Mouse (Mus musculus) hindlimb bud, embryonic 11.5 days (tissue): ENCODE data around the gene Ninj2.
A peak's percentile ranks its signal among the peaks of the same experiment; 100 is the strongest.

ENCODE experiments used
- DNase-seq: peaks from one replicate; pipeline ENCODE4 v3.0.0-alpha.2; 2012; ENCODE audit warnings: low read depth, low spot score; ENCODE audit errors: extremely low spot score

The Ninj2 gene

DNA sequence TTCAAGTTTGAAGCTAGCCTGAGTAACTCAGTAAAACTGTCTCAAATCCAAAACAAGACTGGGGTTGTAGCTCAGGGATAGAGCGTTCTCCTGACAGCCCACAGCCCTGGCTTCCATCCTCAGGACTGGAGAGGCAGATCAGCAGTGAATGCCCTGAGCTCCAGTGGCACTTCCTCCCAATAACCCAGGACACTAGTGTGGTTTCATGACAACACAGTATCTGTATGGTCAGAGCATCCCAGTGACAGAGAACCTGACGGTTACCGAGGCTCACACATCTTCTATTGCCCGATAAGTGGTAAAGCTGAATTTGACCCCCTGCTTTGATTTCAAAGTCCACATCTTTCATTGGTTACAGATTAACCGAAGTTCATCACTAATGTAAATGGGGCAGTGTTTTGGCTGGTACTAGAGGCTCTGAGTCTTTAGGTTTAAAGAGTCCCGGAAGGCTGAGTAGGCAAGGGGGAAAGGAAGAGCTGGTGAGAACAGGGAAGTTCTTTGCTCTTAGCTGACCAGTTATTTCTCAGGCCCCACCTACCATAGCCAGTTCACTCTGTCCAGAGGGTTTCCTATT, 81.0 kb downstream of the Ninj2 start:
- no peak for DNase-seq

DNA sequence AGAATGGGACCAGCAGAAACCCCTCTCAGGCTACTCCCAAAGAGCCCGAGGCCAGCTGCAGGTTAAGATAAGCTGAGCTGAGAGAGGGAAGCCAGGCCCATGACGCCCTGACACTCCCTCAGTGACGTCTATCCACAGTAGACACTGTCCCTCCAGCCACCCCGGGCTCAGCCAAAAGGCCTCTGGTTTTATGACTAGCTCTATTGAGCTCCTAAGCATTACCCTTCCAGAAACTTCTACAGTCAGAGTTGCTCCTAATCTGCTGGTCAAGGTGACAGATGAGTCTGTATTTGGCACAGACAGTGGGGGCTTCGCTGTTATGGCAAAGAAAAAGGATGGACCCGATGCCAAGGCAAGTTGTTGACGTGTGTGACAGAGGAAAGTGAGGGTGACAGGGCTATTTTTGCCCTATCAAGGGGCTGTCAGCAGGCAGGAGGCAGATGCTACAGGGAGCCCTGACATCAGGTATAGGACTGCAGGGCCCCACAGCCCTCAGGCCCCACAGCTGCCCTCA, 81.5 kb downstream of the Ninj2 start:
- DNase-seq, result no peak

DNA sequence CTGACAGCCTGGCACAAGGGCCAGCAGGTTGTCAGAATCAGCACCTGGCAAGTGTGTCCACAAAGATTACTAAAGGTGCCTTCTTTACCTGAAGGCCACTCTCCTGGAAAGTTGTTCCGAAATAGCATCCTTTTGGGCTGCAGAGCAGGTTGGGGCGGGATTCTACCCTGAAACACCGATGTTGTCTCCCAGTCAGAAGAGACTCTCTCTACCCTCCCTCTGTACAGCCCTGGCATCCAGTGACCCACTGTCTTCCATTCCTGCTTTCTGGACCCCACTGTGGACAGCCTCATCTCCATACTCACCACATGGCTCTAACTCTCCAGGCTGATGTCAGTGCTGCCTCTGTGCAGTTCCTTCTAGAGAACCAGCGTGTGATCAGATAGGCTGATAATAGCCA, 82.5 kb downstream of the Ninj2 start:
- no peak for DNase-seq

DNA sequence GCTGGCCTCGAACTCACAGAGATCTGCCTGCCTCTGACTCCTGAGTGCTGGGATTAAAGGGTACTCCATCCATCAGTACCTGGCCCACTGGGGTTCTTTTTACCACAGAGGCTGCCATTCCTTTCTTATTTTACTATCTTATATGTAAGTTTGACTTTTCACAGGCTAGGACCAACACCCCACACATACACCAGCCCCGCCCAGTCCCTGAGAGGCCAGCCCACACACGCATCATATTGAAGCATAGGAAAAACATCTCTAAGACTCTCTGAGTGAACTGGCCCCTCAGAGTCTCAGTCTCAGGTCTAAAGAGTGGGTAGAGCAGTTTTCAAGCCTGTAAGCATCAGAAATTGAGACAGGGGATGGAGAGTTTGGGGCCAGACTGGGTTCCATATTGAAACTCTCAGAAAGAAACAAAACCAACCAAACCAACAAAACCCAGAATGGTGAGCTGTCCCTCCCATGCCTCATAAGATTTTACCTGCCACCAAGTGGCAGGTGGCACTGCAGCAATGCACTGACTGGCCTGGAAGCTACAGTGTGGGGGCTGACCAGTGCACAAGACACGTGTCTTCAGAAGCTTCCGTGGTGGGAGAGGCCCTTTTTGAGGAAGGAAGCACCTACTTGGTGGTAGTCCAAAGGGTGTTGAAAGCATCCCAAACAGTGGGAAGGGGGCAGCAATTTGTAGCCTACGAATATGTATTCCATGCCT, 86.0 kb downstream of the Ninj2 start:
- no peak for DNase-seq

DNA sequence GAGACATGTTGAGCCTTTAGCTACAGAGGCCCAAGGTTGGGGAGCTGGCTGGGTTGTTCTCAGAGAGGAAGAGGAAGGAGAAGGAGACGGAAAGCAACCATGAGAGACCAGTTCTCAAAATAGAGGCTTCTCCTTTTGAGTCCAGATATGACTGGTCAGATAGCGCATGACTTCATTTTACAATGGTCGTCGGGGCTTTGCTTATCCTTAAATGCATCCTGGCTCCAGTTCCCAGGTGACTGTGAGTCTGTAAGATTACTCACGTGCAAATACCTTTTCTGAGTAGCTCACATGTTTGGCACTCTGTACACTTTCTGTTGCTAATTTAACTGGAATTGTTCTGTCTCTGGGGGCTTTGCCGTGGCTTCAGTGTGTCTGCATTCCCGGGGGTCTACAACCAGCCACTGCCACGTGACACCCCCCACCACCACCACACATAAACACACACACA, 86.6 kb downstream of the Ninj2 start:
- no peak for DNase-seq

DNA sequence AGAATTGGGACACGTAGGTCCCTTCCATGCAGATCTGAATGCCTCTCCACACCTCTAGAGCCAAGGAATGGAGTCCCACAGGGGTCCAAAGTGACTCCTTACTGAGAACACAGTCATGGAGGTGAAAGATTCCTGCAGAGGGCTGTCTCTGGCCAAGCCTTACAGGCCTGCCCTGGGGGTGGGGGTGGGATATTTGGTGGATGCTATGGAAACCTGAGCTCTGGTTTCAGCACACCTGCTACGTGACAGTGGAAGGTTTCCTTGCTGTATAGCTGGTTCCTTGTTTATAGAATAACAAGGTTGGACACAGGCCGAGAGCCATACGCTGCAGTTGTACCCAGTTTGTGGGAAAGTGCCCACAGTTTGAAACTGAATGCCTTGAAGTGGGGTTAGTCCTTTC, 87.3 kb downstream of the Ninj2 start:
- DNase-seq, result no peak

DNA sequence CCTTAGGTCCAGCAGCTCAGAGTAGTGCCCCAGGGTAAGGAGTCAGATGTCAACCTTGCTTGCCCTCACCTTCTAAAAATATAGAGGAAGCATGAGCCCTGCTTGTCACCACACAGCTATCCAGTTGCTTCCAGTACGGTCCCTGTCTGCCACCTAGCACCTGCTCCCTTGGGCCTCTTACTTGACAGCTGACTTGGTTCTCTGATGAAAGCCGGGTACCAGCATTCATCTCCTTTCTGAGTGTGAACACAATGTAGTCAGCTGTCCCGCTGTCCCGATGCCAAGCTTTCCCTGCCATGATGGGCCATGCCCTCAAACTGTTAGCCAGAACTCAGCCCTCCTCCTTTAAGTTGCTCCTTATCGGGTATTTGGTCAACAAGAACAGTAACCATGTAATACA, 89.0 kb downstream of the Ninj2 start:
- no peak for DNase-seq

DNA sequence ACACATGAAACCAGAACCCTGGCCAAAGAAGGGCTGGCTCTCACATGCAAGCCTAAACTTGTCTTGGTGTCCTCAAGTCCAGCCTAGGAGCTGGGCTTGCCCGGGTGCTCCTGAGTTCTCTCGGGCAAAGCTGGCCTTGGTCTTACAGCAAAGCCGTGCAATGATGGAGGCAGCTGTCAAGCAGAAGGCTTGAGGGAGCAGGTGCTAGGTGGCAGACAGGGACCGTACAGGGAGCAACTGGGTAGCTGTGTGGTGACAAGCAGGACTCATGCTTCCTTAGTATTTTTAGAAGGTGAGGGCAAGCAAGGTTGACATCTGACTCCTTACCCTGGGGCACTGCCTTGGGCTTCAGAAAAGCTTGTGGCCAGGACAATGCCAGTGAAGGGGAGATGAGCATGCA, 90.6 kb downstream of the Ninj2 start:
- DNase-seq, result no peak

DNA sequence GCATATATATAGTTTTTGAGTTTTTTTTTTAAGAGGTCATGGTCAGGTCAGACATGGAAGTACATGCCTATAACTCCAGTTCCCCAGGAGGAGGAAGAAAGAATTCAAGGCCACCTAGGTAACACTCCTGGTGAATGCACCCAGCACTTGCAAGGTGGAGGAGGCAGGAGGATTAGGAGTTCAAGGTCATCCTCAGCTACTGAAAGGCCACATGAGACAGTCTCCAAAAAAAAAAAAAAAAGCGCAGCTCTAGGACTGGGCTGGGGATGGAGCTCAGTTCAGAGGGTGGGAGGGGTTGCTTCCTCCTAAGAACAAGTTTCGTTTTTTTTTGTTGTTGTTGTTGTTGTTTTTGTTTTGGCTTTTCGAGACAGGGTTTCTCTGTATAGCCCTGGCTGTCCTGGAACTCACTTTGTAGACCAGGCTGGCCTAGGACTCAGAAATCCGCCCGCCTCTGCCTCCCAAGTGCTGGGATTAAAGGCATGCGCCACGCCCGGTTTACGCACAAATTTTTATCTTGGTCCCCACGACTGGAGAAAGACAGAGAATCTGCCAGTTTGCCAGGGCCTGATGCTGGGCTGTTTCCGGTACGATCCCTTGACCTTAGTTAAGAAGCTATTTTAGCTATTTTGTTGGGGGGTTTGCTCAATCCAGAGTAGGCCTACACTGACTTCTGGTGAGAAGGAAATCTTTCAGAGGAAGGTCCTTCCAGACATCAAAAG, 92.0 kb downstream of the Ninj2 start:
- DNase-seq, result no peak

DNA sequence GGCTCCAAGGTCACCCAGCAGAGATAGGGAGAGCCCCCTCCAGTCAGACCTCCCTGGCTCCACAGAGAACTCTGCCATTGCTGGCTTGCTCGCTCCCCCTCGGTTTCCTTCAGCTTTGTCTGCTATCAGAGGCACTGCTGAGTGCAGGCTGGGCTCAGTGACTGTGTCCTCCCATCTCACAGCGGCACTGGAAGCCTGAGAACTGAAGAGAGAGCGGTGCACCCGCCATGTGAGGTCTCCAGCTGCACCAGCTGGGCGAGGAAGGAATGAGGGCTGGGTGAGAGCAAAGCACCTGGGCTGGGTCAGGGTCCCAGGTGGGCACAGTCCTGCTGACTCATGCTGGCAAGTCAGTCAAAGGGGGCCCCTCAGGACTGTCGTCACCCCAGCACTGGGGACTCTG, 92.6 kb downstream of the Ninj2 start:
- DNase-seq, result no peak

DNA sequence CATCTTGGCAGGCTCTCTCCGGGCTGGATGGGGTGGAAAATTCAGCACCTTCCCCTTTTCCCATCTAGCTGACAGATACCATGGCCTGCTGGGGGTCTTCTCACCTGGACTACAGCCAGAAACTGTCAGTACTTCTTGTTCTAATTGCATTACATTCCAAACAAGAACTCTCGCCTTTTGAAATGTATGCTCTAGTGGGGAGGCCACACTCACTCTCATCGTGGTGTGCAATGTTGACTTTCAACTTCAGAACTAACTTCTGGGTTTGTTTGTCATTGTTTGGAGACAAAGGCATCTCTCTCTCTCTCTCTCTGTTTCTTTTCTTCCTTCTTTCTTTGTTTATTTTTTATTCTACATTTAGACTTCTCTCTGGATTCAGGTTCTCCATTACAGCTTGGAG, 93.4 kb downstream of the Ninj2 start:
- no peak for DNase-seq

DNA sequence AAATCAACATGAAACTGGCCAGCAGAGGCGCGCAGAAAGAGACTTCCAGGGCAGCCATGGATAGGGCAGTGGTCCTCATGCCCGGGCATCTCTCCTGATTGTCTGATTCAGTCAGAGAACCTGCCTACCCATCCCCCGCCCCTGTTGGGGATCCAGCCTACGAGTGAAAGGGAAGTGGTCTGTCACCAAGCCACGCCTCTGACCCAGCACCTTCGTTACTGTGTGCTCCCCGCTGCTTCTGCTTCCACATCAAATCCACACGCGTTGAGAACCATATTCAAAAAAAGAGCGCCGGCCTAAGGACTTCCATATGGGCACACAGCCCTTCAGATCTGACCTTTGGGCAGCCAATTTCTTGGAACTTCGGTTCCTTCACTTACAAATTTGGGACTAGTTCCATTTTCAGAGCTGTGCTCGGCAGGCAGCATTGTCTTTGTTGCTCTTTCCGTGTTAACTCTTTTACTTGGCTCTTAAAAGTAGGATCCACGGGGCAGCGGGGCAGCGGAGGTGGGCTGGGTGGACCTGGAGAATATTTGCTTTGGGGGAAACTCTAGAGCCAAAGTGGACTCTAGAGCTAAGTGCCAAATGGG, 94.5 kb downstream of the Ninj2 start:
- no peak for DNase-seq

DNA sequence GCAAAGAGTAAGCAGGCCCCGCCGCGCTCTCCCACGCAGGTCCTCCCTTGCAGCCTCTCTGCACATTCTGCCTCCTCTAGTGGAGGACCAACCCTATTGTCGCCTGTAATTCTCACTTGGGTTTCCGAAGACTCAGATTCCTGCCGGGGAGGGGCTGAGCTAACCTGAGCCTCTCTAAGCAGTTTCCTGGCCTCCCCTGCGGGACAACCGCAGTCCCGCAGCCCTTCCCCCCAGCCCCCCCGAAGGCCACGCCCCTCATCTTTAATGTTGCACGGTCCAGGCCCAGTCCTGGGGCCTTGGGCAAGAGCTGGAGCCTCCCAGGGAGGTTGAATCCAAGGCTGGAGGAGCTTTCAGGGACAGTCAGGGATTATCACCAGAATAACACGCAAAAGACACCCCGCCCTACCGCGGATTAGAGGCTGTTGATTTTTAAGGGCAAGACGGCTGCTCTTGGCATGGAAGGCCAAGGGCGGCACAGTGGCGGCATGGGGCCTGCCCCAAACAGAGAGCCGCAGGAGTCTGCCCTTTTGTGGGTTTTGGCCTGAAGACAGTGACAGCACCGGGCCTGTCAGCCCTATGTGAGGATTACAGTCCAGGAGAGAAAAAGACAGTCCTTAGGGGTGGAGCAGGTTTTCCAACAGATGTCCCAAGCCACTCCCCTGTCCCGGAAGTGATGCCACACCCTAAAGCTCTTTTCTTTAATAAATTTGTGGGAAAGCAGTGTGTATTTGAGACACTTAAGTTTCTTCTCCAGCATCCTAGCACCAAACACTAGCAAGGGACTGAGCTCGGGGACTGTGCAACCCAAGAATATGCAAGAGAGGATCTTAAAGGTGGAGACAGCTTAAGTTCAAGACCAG, 95.5 kb downstream of the Ninj2 start:
- DNase-seq, result no peak

DNA sequence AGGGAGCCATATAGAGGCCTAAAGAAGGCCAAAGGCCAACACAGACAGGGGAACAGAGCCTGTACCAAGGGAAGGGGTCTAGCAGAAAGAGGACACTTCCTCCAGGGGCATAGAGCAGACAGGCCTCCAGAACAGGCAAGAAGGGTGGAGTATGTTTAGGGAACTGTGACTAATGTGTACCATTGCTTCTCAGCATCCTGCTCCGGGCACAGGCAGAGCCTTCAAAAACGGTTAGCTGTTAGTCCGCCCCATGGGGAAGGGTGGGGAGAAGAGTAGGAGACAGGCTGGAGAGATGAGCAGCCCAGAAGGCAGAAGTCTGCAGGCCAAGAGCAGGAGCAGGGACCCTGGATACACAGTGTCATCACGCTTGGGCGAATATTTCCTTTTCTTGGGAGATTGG, 96.1 kb downstream of the Ninj2 start:
- no peak for DNase-seq

DNA sequence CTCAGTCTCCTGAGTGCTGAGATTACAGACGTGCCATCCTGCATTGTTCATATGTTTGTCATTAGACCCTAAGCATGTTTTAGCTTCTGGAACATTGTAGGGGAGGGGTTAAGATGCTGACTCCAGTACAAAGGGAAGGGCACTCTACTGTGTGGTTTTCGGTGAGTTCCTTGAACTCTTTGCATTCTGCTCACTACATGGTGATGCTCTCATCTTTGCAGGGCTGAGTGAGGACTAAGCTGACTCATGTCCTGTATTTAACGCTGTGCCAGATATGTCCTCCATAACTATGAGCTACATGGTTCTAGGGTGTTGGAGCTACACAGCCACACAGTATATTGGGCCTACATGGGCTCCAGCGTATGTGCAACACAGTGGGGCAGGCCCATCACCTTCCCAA, 97.2 kb downstream of the Ninj2 start:
- no peak for DNase-seq

DNA sequence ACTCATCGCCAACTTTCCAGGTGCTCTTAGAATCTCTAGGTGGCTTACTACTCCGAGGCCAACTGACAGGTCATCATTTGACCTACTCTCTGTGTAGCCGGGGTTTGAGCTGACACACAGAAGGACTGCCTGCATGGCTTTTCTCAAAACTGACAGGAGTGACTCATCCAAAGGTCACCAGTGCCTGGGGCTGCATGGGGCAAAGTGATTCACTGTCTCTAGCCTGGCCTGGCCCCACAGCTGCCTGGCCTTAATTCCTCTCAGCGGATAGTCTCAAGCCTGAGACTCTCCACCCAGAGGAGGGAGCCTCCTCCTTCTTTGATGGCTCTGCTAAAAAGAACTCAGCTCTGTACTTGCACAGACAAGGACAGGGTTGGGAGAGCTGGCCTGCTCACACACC, 97.8 kb downstream of the Ninj2 start:
- DNase-seq, result no peak

DNA sequence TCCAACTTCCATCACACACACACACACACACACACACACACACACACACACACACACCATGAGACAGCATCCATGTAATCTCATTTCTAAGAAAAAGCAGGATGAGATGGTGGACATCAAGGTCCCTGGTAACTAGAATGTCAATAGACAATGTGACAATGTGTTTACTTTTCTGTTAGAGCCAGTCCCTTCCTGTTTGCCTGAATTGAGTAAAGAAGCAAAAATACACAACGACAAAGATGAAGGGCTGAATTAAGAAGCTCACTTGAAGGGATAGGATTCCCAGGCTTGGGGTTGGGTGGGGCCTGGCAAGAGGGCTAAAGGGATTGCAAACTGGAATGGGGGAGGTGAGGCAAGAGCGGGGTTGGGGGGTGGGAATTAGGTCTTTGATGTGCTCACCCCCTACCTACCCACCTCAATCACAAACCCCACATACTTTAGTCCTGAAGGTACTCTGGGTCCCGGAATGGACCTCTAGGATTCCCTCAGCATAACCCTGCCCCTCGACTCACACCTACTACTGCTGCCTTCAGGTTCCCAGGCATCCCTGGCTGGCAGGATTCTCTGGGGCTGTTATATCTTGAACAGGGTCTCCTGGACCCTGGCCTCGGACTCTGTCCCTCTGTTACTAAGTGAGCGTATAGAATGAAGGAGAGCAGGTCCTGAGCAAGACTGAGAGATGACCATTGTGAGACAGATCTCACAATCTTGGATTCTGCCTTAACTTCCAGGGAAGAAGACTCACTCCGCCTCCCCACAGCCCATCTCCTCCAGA, 98.4 kb downstream of the Ninj2 start:
- DNase-seq, result no peak

DNA sequence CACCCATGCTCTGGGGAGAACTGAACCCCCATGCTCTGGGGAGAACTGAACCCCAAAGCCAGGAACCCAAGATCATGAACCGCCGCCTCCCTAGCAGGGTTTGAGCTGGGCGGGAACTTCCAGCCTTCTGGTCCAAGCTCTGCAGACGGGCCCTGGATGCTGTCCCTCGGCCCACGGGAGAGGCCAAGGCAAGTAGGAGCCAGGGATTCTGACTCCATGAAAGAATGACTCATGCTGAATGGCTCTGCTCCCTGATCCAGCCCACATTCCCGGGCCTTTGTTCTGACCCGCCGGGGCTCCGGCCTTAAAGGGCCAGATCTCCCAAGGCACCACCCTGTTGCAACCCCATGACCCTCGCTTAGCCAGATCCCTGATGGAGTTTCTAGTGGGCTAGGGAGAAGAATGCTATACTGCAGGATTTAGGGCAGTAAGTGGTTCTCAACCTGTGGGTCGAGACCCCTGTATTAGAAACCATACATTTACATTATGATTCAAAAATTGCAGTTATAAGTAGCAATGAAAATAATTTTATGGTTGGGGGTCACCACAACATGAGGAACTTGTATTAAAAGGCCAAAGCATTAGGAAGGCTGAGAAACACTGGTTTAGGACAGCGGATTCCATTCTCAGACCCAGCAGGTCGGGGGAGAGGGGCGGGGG, 99.2 kb downstream of the Ninj2 start:
- DNase-seq, result no peak

DNA sequence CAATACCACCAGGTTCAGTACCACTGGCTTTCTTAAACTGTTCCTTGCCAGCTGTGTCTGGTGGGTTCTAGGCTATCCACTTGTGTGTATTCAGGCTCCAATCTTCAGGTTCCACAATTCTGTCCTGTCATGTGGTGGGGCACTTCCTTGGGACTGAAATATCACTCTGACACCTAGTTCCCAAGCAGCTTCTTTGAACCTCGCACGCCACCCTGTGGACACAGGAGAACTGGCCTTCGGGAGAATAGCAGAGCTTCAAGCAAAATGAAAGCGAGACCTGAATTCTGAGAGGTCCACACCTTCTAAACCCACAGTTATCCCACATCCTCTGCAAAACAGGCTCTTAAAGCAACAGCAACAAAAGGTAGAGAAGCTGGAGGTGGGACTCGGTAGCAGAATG, 100.0 kb downstream of the Ninj2 start:
- DNase-seq, result peak; percentile 47

DNA sequence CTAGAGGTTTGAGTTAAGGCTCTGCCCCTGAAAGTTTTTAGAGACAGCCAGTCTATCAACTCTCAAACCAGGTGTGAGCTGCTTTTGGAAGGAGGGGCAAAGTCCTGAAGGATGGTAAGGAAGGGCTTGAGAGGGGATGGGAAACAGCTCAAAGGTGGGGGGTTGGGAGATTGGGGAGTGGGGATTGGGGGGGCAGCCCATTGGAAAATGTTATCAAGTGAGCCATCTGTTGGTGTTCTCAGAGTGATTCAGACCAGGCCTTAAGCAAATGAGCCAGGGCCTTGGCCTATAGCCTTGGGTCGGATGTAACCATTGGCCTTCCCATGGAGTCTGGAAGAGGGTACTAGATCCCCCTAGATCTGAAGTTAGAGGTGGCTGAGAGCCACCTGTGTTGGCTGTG, 100.6 kb downstream of the Ninj2 start:
- no peak for DNase-seq
